Mouse (Mus musculus) liver, embryonic 14.5 days (tissue): ENCODE measurements around the gene Ifna1. TPM values are rescaled to one million over a fixed set of nuclear protein-coding genes. Genes with fewer than 3 reads are reported as not detected.

Source experiments
- ATAC-seq: fragments of 200-750 bp; cut with Nextera tagmentation; 2 replicates; pipeline ENCODE4 v1.8.0; 2017; ENCODE audit warnings: moderate number of reproducible peaks, mild to moderate bottlenecking, moderate library complexity; ENCODE audit not compliant: insufficient read depth
- DNase-seq, 3 experiments: peaks; one replicate each; pipeline ENCODE4 v3.0.0-alpha.2; 2012 to 2013; ENCODE audit warnings: low read depth in 3 of 3, low spot score in 3 of 3
- H3K27ac ChIP-seq: fragments of 300-500 bp; sonication (generic); 2 replicates; pipeline ENCODE4 v1.5.1; 2014; ENCODE audit warnings: moderate library complexity, mild to moderate bottlenecking, control low read depth, inconsistent platforms
- H3K27me3 ChIP-seq: fragments of 300-500 bp; sonication (generic); 2 replicates; pipeline ENCODE4 v1.6.1; 2014; ENCODE audit warnings: mild to moderate bottlenecking, low read length, moderate library complexity; ENCODE audit not compliant: control insufficient read depth, insufficient read depth
- H3K36me3 ChIP-seq: fragments of 300-500 bp; sonication (generic); replicated peaks from 2 replicates; pipeline ENCODE4 v1.6.1; 2014; ENCODE audit warnings: low read depth; ENCODE audit not compliant: control insufficient read depth, insufficient read depth
- H3K4me1 ChIP-seq, 2 experiments: fragments of 200-500 bp in 1 of 2; fragments of 300-500 bp in 1 of 2; sonication (generic) in 1 of 2; replicated peaks; 2 replicates each; pipeline ENCODE4 v1.6.1; 2012 to 2014; ENCODE audit warnings: antibody characterized with exemption in 1 of 2, inconsistent platforms in 1 of 2, low read length in 1 of 2; ENCODE audit not compliant: control insufficient read depth in 2 of 2, insufficient read depth in 2 of 2
- H3K4me2 ChIP-seq: fragments of 300-500 bp; sonication (generic); 2 replicates; pipeline ENCODE4 v1.6.1; 2014; ENCODE audit warnings: low read depth, mild to moderate bottlenecking, control low read depth, moderate library complexity
- H3K4me3 ChIP-seq, 2 experiments: fragments of 200-500 bp in 1 of 2; fragments of 300-500 bp in 1 of 2; sonication (generic) in 1 of 2; 2 replicates each; pipeline ENCODE4 v1.5.1; 2012 to 2014; ENCODE audit warnings: low read depth in 2 of 2, low read length in 2 of 2, mild to moderate bottlenecking in 2 of 2, control low read depth in 1 of 2, inconsistent platforms in 1 of 2, moderate library complexity in 1 of 2; ENCODE audit not compliant: insufficient read depth in 1 of 2
- H3K9ac ChIP-seq: fragments of 300-500 bp; sonication (generic); replicated peaks from 2 replicates; pipeline ENCODE4 v1.6.1; 2014; ENCODE audit warnings: mild to moderate bottlenecking, control low read depth, moderate library complexity
- H3K9me3 ChIP-seq: fragments of 300-500 bp; sonication (generic); 2 replicates; pipeline ENCODE4 v1.6.1; 2016; ENCODE audit warnings: low read length, mixed read lengths; ENCODE audit not compliant: control insufficient read depth
- CTCF ChIP-seq: IDR thresholded peaks from 2 replicates; pipeline ENCODE4 v1.5.1; 2016; ENCODE audit warnings: antibody characterized with exemption, low read depth, control low read depth
- EP300 ChIP-seq: IDR thresholded peaks from 2 replicates; pipeline ENCODE4 v1.6.1; 2016; ENCODE audit warnings: antibody characterized with exemption, low read depth
- WGBS: fragments of 180-500 bp; shearing (Covaris S2); extraction: QIAGEN DNeasy Blood & Tissue Kit; methylation state at CpG from one replicate; pipeline ENCODE4 v1.1.7; 2014; ENCODE audit not compliant: insufficient replicate concordance; 5-methylcytosine and 5-hydroxymethylcytosine counted together
- polyA plus RNA-seq, 2 experiments: library from polyadenylated mRNA; depleted of rRNA in 1 of 2; stranded (reverse) in 1 of 2; unstranded in 1 of 2; fragments of >200 nt; fragmentation: Nextera tagmentation in 1 of 2; extraction: Ambion mirVana in 1 of 2; gene quantifications; 2 replicates each; pipeline versions ENCODE4 v1.2.1 to v1.2.3; 2012 to 2014

Ifna1 gene
- polyA plus RNA-seq, 2 experiments = not detected

DNA sequence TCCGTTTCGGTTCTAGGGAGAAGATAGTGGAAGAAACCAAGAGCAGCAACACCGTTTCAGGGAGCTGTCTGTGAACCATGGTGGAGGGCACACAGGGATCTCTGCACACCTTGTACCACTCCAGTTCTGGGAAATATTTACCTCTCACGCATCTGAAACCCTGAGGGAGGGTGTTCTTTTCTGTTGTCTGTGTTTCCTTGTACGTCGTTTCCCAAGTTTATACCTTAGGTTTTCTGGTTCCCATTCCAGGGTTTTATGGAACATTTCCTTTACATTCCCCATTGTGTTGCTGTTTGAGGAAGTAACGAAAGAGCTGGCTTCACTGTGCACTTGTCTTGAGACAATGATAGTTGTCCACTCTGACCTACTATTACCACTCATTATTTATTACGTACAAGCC lies 30.2 kb downstream of the Ifna1 start, which contains the start of gene Ifne:
Gene Ifne (minus strand): TSS at position 101 of the 400 bp plus-strand sequence.
- Histone ChIP-seq H3K9ac (no peak within 1 kb of the TSS), H3K36me3 (no peaks in the 10 kb centered on the region), H3K27me3 (no peaks in the 10 kb centered on the region), H3K4me2 (no peak within 1 kb of the TSS), H3K9me3 (no peaks in the 10 kb centered on the region), H3K27ac (no peak within 1 kb of the TSS), H3K4me1 (peaks cover 16 to 28% of the 10 kb centered on the region in 2 experiments), H3K4me3 (no peak within 1 kb of the TSS)
- ATAC-seq (no peak), DNase-seq (no peak)
- no peak for TF ChIP-seq EP300
- no peak for TF ChIP-seq CTCF
- 65% methylated on average over 8 of the region's 8 CpGs for WGBS

DNA sequence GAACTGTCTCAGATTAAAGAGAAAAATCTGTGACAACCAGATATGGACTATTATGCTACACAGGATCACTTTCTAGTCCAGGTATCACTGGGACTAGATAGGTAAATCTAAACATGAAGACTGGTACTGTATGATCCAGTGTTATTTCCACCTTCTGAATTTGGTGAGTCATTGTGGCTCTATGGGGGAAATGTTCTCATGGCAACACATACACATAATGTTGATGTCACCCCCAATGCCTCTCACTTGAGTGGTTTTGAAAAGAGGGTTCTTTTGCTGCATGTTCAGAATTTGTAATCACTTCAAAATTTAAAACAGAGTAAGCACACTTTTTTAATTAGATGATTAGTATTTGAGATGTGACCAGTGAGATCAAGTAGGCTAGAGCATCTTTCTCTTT lies 38.3 kb downstream of the Ifna1 start:
- H3K27ac ChIP-seq = no peak overlapping the region
- no peaks in the 10 kb centered on the region for H3K4me1 ChIP-seq
- no peak overlapping the region for H3K9ac ChIP-seq
- no peak overlapping the region for H3K4me2 ChIP-seq
- no peaks in the 10 kb centered on the region for H3K36me3 ChIP-seq
- no peaks in the 10 kb centered on the region for H3K9me3 ChIP-seq
- no peak overlapping the region for H3K4me3 ChIP-seq
- DNase-seq = no peak
- TF ChIP-seq CTCF (no peak), EP300 (no peak)
- H3K27me3 ChIP-seq = no peaks in the 10 kb centered on the region
- ATAC-seq = no peak

DNA sequence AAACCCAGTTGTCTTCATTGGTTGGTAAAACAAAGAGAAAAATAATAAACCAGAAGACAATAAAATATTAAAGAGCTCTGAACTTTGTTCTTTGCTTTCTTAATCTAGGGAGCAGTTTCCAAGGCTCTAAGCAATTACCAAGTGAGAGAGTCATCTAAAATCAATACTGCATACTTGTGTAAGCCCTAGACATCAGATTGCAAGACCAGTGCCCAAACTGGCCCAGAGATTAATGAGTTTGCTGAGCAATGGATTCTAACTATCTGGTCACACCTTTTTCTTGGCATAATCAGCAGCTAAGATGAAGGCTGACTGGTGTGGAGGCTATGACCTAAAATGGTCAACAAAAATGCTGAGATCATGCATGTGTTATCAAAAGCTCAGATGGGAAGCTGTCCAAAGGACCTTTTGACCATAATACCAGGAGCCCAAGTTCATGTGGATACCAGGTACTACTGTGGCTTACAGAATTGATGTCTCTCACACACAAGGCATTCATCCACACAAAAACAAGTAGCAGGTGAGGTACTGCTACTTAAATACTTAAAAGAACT lies 43.4 kb downstream of the Ifna1 start:
- H3K27ac ChIP-seq = no peak overlapping the region
- H3K36me3 ChIP-seq = no peaks in the 10 kb centered on the region
- H3K27me3 ChIP-seq = no peaks in the 10 kb centered on the region
- no peak for ATAC-seq
- no peaks in the 10 kb centered on the region for H3K4me1 ChIP-seq
- no peaks in the 10 kb centered on the region for H3K9me3 ChIP-seq
- no peak overlapping the region for H3K9ac ChIP-seq
- no peak overlapping the region for H3K4me2 ChIP-seq
- DNase-seq = no peak
- H3K4me3 ChIP-seq = no peak overlapping the region
- no peak for TF ChIP-seq EP300
- TF ChIP-seq CTCF = no peak

Other genes with a start within 250 kb of the Ifna1 start
- gene Ifna12, start 246.7 kb upstream of the Ifna1 start, polyA plus RNA-seq (2012; rRNA removed) = not detected in 2 replicates
- gene Ifna12, start 246.7 kb upstream of the Ifna1 start, polyA plus RNA-seq (2014; fragmentation: Nextera tagmentation; extraction: Ambion mirVana) = not detected in 2 replicates
- not detected in 2 replicates for gene C87499, start 215.7 kb upstream of the Ifna1 start, polyA plus RNA-seq (2012; rRNA removed)
- gene C87499, start 215.7 kb upstream of the Ifna1 start, polyA plus RNA-seq (2014; fragmentation: Nextera tagmentation; extraction: Ambion mirVana) = not detected in 2 replicates
- not detected in 2 replicates for gene Ifna13, start 205.6 kb upstream of the Ifna1 start, polyA plus RNA-seq (2012; rRNA removed)
- gene Ifna13, start 205.6 kb upstream of the Ifna1 start, polyA plus RNA-seq (2014; fragmentation: Nextera tagmentation; extraction: Ambion mirVana) = not detected in 2 replicates
- gene Ifna16, start 173.2 kb upstream of the Ifna1 start, polyA plus RNA-seq (2012; rRNA removed) = not detected in 2 replicates
- gene Ifna16, start 173.2 kb upstream of the Ifna1 start, polyA plus RNA-seq (2014; fragmentation: Nextera tagmentation; extraction: Ambion mirVana) = not detected in 2 replicates
- gene Ifna2, start 166.2 kb upstream of the Ifna1 start, polyA plus RNA-seq (2012; rRNA removed) = not detected in 2 replicates
- gene Ifna2, start 166.2 kb upstream of the Ifna1 start, polyA plus RNA-seq (2014; fragmentation: Nextera tagmentation; extraction: Ambion mirVana) = not detected in 2 replicates
- gene Ifnab, start 158.7 kb upstream of the Ifna1 start, polyA plus RNA-seq (2012; rRNA removed) = not detected in 2 replicates
- not detected in 2 replicates for gene Ifnab, start 158.7 kb upstream of the Ifna1 start, polyA plus RNA-seq (2014; fragmentation: Nextera tagmentation; extraction: Ambion mirVana)
- gene Gm26566, start 128.3 kb upstream of the Ifna1 start, polyA plus RNA-seq (2012; rRNA removed) = 0.08 and 0.13 TPM in 2 replicates
- 0.24 and 0.43 TPM in 2 replicates for gene Gm26566, start 128.3 kb upstream of the Ifna1 start, polyA plus RNA-seq (2014; fragmentation: Nextera tagmentation; extraction: Ambion mirVana)
- 6.4 and 9.1 TPM in 2 replicates for gene Klhl9, start 127.6 kb upstream of the Ifna1 start, polyA plus RNA-seq (2012; rRNA removed)
- gene Klhl9, start 127.6 kb upstream of the Ifna1 start, polyA plus RNA-seq (2014; fragmentation: Nextera tagmentation; extraction: Ambion mirVana) = 26.5 and 28.1 TPM in 2 replicates
- gene Gm13271, start 95.2 kb upstream of the Ifna1 start, polyA plus RNA-seq (2012; rRNA removed) = not detected in 2 replicates
- not detected in 2 replicates for gene Gm13271, start 95.2 kb upstream of the Ifna1 start, polyA plus RNA-seq (2014; fragmentation: Nextera tagmentation; extraction: Ambion mirVana)
- gene Gm13283, start 90.0 kb upstream of the Ifna1 start, polyA plus RNA-seq (2012; rRNA removed) = 0.02 TPM in 1 of 2 replicates, not detected in the other
- 0.15 TPM in 1 of 2 replicates, not detected in the other for gene Gm13283, start 90.0 kb upstream of the Ifna1 start, polyA plus RNA-seq (2014; fragmentation: Nextera tagmentation; extraction: Ambion mirVana)
- not detected in 2 replicates for gene Gm13290, start 76.3 kb upstream of the Ifna1 start, polyA plus RNA-seq (2012; rRNA removed)
- gene Gm13290, start 76.3 kb upstream of the Ifna1 start, polyA plus RNA-seq (2014; fragmentation: Nextera tagmentation; extraction: Ambion mirVana) = 0.14 TPM in 1 of 2 replicates, not detected in the other
- not detected in 2 replicates for gene Gm13289, start 73.2 kb upstream of the Ifna1 start, polyA plus RNA-seq (2012; rRNA removed)
- not detected in 2 replicates for gene Gm13289, start 73.2 kb upstream of the Ifna1 start, polyA plus RNA-seq (2014; fragmentation: Nextera tagmentation; extraction: Ambion mirVana)
- gene Gm13272, start 70.2 kb upstream of the Ifna1 start, polyA plus RNA-seq (2012; rRNA removed) = not detected in 2 replicates
- not detected in 2 replicates for gene Gm13272, start 70.2 kb upstream of the Ifna1 start, polyA plus RNA-seq (2014; fragmentation: Nextera tagmentation; extraction: Ambion mirVana)
- not detected in 2 replicates for gene Ifnz, start 68.0 kb upstream of the Ifna1 start, polyA plus RNA-seq (2012; rRNA removed)
- not detected in 2 replicates for gene Ifnz, start 68.0 kb upstream of the Ifna1 start, polyA plus RNA-seq (2014; fragmentation: Nextera tagmentation; extraction: Ambion mirVana)
- not detected in 2 replicates for gene Gm13276, start 64.4 kb upstream of the Ifna1 start, polyA plus RNA-seq (2012; rRNA removed)
- not detected in 2 replicates for gene Gm13276, start 64.4 kb upstream of the Ifna1 start, polyA plus RNA-seq (2014; fragmentation: Nextera tagmentation; extraction: Ambion mirVana)
- not detected in 2 replicates for gene Gm13277, start 61.5 kb upstream of the Ifna1 start, polyA plus RNA-seq (2012; rRNA removed)
- not detected in 2 replicates for gene Gm13277, start 61.5 kb upstream of the Ifna1 start, polyA plus RNA-seq (2014; fragmentation: Nextera tagmentation; extraction: Ambion mirVana)
- gene Gm13278, start 58.5 kb upstream of the Ifna1 start, polyA plus RNA-seq (2012; rRNA removed) = not detected in 2 replicates
- not detected in 2 replicates for gene Gm13278, start 58.5 kb upstream of the Ifna1 start, polyA plus RNA-seq (2014; fragmentation: Nextera tagmentation; extraction: Ambion mirVana)
- gene Gm13275, start 55.6 kb upstream of the Ifna1 start, polyA plus RNA-seq (2012; rRNA removed) = not detected in 2 replicates
- gene Gm13275, start 55.6 kb upstream of the Ifna1 start, polyA plus RNA-seq (2014; fragmentation: Nextera tagmentation; extraction: Ambion mirVana) = not detected in 2 replicates
- gene Gm13279, start 52.7 kb upstream of the Ifna1 start, polyA plus RNA-seq (2012; rRNA removed) = not detected in 2 replicates
- not detected in 2 replicates for gene Gm13279, start 52.7 kb upstream of the Ifna1 start, polyA plus RNA-seq (2014; fragmentation: Nextera tagmentation; extraction: Ambion mirVana)
- not detected in 2 replicates for gene Gm13285, start 50.4 kb upstream of the Ifna1 start, polyA plus RNA-seq (2012; rRNA removed)
- 0.14 TPM in 1 of 2 replicates, not detected in the other for gene Gm13285, start 50.4 kb upstream of the Ifna1 start, polyA plus RNA-seq (2014; fragmentation: Nextera tagmentation; extraction: Ambion mirVana)
- not detected in 2 replicates for gene Gm13287, start 46.8 kb upstream of the Ifna1 start, polyA plus RNA-seq (2012; rRNA removed)
- not detected in 2 replicates for gene Gm13287, start 46.8 kb upstream of the Ifna1 start, polyA plus RNA-seq (2014; fragmentation: Nextera tagmentation; extraction: Ambion mirVana)
- not detected in 2 replicates for gene Gm13288, start 44.6 kb upstream of the Ifna1 start, polyA plus RNA-seq (2012; rRNA removed)
- not detected in 2 replicates for gene Gm13288, start 44.6 kb upstream of the Ifna1 start, polyA plus RNA-seq (2014; fragmentation: Nextera tagmentation; extraction: Ambion mirVana)
- gene Ifna7, start 33.9 kb upstream of the Ifna1 start, polyA plus RNA-seq (2012; rRNA removed) = not detected in 2 replicates
- not detected in 2 replicates for gene Ifna7, start 33.9 kb upstream of the Ifna1 start, polyA plus RNA-seq (2014; fragmentation: Nextera tagmentation; extraction: Ambion mirVana)
- not detected in 2 replicates for gene Ifna11, start 30.1 kb upstream of the Ifna1 start, polyA plus RNA-seq (2012; rRNA removed)
- not detected in 2 replicates for gene Ifna11, start 30.1 kb upstream of the Ifna1 start, polyA plus RNA-seq (2014; fragmentation: Nextera tagmentation; extraction: Ambion mirVana)
- not detected in 2 replicates for gene Ifna6, start 22.7 kb upstream of the Ifna1 start, polyA plus RNA-seq (2012; rRNA removed)
- not detected in 2 replicates for gene Ifna6, start 22.7 kb upstream of the Ifna1 start, polyA plus RNA-seq (2014; fragmentation: Nextera tagmentation; extraction: Ambion mirVana)
- not detected in 2 replicates for gene Ifna5, start 14.6 kb upstream of the Ifna1 start, polyA plus RNA-seq (2012; rRNA removed)
- not detected in 2 replicates for gene Ifna5, start 14.6 kb upstream of the Ifna1 start, polyA plus RNA-seq (2014; fragmentation: Nextera tagmentation; extraction: Ambion mirVana)
- not detected in 2 replicates for gene Ifna4, start 8.2 kb upstream of the Ifna1 start, polyA plus RNA-seq (2012; rRNA removed)
- gene Ifna4, start 8.2 kb upstream of the Ifna1 start, polyA plus RNA-seq (2014; fragmentation: Nextera tagmentation; extraction: Ambion mirVana) = not detected in 2 replicates
- gene Ifne, start 30.1 kb downstream of the Ifna1 start, polyA plus RNA-seq (2012; rRNA removed) = not detected in 2 replicates
- not detected in 2 replicates for gene Ifne, start 30.1 kb downstream of the Ifna1 start, polyA plus RNA-seq (2014; fragmentation: Nextera tagmentation; extraction: Ambion mirVana)